Mouse (Mus musculus) E14TG2a.4 (cell line): ENCODE measurements around the gene Ppp1r36.

Source experiments
- CTCF ChIP-seq: conservative IDR thresholded peaks from 2 replicates; pipeline ENCODE4 v1.5.1; 2014; ENCODE audit warnings: low read length
- NANOG ChIP-seq: IDR thresholded peaks from 2 replicates; pipeline ENCODE4 v1.6.1; 2014; ENCODE audit warnings: borderline replicate concordance, low read length, mixed read lengths
- POU5F1 ChIP-seq: IDR thresholded peaks from 2 replicates; pipeline ENCODE4 v1.6.1; 2014; ENCODE audit warnings: low read length, borderline replicate concordance

DNA sequence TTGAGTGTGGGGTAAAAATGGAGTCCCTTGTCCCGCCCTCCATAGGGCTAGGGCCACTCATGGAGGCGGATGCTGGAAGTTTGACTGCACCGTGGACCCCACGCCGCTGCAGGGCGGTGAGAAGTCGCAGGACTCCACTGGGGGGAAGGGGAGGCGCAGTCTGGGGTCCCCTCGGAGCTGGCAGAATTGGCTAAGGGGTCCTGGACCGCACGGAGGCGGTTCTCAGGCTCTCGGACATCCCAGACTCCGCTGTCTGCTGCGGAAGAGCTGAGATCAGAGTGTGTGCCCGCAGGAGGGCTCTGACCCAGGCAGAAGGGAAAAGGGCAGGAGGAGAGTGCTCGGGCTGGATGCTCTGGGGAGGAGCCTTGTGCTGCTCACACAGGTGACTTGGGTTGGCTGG, 17.7 kb downstream of the Ppp1r36 start:
- TF ChIP-seq CTCF: no peak
- TF ChIP-seq POU5F1: no peak
- TF ChIP-seq NANOG: no peak
